Mouse (Mus musculus) neutrophil, adult 59 days (primary cell): ENCODE data around the gene Gm21093. TPM values are rescaled to one million over a fixed set of nuclear protein-coding genes. Genes with fewer than 3 reads are reported as not detected.

Experiments used
- total RNA-seq, 2 experiments: library from RNA; stranded (reverse); gene quantifications; 1 replicate in 1 of 2; 2 replicates in 1 of 2; pipeline ENCODE4 v1.2.4; 2023

The Gm21093 gene
- total RNA-seq = not detected

DNA sequence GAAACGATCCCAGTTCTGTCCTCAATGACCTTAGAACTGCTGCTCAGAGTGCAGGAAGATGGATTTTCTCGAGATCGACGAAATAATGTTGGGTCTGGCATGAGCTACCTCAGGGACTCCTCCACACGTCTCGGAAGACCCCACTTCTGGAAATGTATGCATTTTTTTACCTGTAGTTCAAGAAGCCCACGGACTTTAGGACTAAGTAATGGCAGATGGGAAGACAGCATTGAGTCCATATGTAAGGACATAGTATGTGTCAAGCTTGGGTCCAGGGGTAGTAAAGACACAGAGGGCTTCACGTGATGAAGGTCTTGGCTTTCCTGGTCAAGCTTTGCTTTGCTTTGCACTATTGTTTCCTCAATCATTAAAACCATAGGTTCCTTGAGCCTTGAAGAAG is at the start of gene Gm21093:
TSS of gene Gm21093 (minus strand) at position 101 of the 400 bp plus-strand sequence.

Other genes with a start within 250 kb of the Gm21093 start
- not detected for gene Gm21541, start 131.1 kb downstream of the Gm21093 start, total RNA-seq
- 1 to 10 TPM in 1 of 2 experiments, under 1 TPM in 1; 0.99 to 1.3 TPM for gene Gm20878, start 93.2 kb downstream of the Gm21093 start, total RNA-seq
- gene Fam205a4, start 68.7 kb downstream of the Gm21093 start, total RNA-seq = not detected
- gene Gm3893, start 56.5 kb upstream of the Gm21093 start, total RNA-seq = not detected
- not detected for gene Gm13304, start 80.1 kb upstream of the Gm21093 start, total RNA-seq
- 1 to 10 TPM in 1 of 2 experiments, not detected in 1; 1.3 TPM for gene Gm13306, start 118.7 kb upstream of the Gm21093 start, total RNA-seq
- gene Gm13305, start 133.9 kb upstream of the Gm21093 start, total RNA-seq = not detected
- gene Gm10600, start 205.9 kb upstream of the Gm21093 start, total RNA-seq = not detected
- gene Ccl21b, start 221.0 kb upstream of the Gm21093 start, total RNA-seq = not detected